Mouse (Mus musculus): ENCODE data around the gene Dhx9.
"Not testable (repeated sequence)": the region's sequence is repeated elsewhere in the genome, so short reads cannot be mapped to it uniquely, and the experiment has no call there.

Gene Dhx9

GRCm38 (mm10) chr1:153487500-153487879 is at the start of gene Dhx9:
Gene Dhx9, minus strand, starts transcription at chr1:153487660.
- DNase-seq (ENCODE audit: low spot score) = peak; percentile 96

GRCm38 (mm10) chr1:153535611-153536010 is 48.2 kb upstream of the Dhx9 start:
- no peak for DNase-seq (ENCODE audit: low spot score)

GRCm38 (mm10) chr1:153532896-153533295 is 45.4 kb upstream of the Dhx9 start:
- DNase-seq (ENCODE audit: low spot score) = not testable (repeated sequence)

- no peak for DNase-seq (ENCODE audit: low spot score)
These were observed 44.9 kb upstream of the Dhx9 start for GRCm38 (mm10) chr1:153532234-153532841.

GRCm38 (mm10) chr1:153531677-153532233 is 44.3 kb upstream of the Dhx9 start:
- no peak for DNase-seq (ENCODE audit: low spot score)

- no peak for DNase-seq (ENCODE audit: low spot score)
These were observed 34.7 kb upstream of the Dhx9 start for GRCm38 (mm10) chr1:153522116-153522515.

- DNase-seq (ENCODE audit: low spot score) = no peak
These were observed 27.9 kb upstream of the Dhx9 start for GRCm38 (mm10) chr1:153515368-153515767.

- DNase-seq (ENCODE audit: low spot score) = no peak
These were observed 23.0 kb upstream of the Dhx9 start for GRCm38 (mm10) chr1:153510330-153511009.

GRCm38 (mm10) chr1:153509569-153509968 is 22.1 kb upstream of the Dhx9 start:
- DNase-seq (ENCODE audit: low spot score) = not testable (repeated sequence)

- DNase-seq (ENCODE audit: low spot score) = no peak
These were observed 21.6 kb upstream of the Dhx9 start for GRCm38 (mm10) chr1:153509012-153509411.

- no peak for DNase-seq (ENCODE audit: low spot score)
These were observed 18.8 kb upstream of the Dhx9 start for GRCm38 (mm10) chr1:153506266-153506665.

- DNase-seq (ENCODE audit: low spot score) = no peak
These were observed 14.3 kb upstream of the Dhx9 start for GRCm38 (mm10) chr1:153501644-153502321.

- no peak for DNase-seq (ENCODE audit: low spot score)
These were observed 12.6 kb upstream of the Dhx9 start for GRCm38 (mm10) chr1:153500030-153500429.

GRCm38 (mm10) chr1:153496030-153496429 is 8.6 kb upstream of the Dhx9 start:
- DNase-seq (ENCODE audit: low spot score) = no peak

GRCm38 (mm10) chr1:153493931-153494330 is 6.5 kb upstream of the Dhx9 start:
- DNase-seq (ENCODE audit: low spot score) = no peak

- DNase-seq (ENCODE audit: low spot score) = no peak
These were observed 5.9 kb upstream of the Dhx9 start for GRCm38 (mm10) chr1:153493338-153493737.

GRCm38 (mm10) chr1:153491822-153492221 is 4.4 kb upstream of the Dhx9 start:
- no peak for DNase-seq (ENCODE audit: low spot score)

- DNase-seq (ENCODE audit: low spot score) = no peak
These were observed 3.9 kb upstream of the Dhx9 start for GRCm38 (mm10) chr1:153491345-153491744.

- no peak for DNase-seq (ENCODE audit: low spot score)
These were observed 2.5 kb upstream of the Dhx9 start for GRCm38 (mm10) chr1:153489963-153490362.

GRCm38 (mm10) chr1:153489540-153489939 is 2.1 kb upstream of the Dhx9 start:
- no peak for DNase-seq (ENCODE audit: low spot score)

GRCm38 (mm10) chr1:153489132-153489531 is 1.7 kb upstream of the Dhx9 start:
- DNase-seq (ENCODE audit: low spot score) = no peak

- peak; percentile 26 for DNase-seq (ENCODE audit: low spot score)
These were observed 527 bp downstream of the Dhx9 start for GRCm38 (mm10) chr1:153486767-153487499.
